Mouse (Mus musculus) liver, adult (tissue): ENCODE results near the gene Ccdc115.

Experiments
- GATA4 ChIP-seq: IDR thresholded peaks from 2 replicates; pipeline ENCODE4 v1.6.1; 2014; ENCODE audit warnings: mild to moderate bottlenecking, low read length; ENCODE audit not compliant: insufficient replicate concordance

The Ccdc115 gene

DNA sequence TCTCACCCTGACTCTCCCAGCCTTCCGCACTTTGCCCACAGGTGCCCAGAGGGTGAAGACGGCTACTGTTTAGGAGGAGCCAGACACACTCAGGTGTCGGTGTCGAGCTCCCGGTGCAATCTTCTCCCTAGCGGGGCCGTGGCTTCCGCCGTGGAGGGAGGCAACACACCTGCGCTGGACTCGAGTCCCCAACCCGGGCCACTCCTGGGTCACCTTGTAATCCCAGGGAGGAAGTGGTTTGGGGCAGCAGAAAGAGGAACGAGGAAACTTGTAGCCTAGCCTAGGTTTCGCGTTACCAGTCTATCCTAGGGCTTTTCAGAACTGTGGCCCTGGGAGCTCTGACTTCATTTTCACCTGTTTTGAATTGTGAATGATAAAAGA, 20.6 kb upstream of the Ccdc115 start:
- no peak for TF ChIP-seq GATA4

- no peak for TF ChIP-seq GATA4
Observed at GRCm38 (mm10) chr1:34459284-34460060, 20.0 kb upstream of the Ccdc115 start, which contains the start of gene Ptpn18. TSS of gene Ptpn18 (plus strand) at chr1:34459762.

DNA sequence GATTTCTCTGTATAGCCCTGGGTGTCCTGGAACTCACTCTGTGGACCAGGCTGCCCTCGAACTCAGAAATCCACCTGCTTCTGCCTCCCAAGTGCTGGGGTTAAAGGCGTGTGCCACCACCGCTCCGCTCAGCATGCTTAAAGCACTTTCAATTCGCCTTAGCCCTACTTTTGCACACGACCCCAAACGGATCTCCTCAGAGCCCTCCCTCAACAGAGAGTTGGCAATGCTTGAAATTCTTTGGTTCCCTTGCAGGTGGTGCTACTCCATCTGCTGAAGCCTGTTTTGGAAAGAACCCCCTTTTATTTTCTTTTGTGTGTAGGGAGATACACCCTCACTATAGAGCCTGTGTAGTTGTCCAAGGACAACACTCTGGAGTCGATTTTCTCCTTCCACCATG, 19.0 kb upstream of the Ccdc115 start:
- no peak for TF ChIP-seq GATA4

- no peak for TF ChIP-seq GATA4
Observed at GRCm38 (mm10) chr1:34443124-34443523, 3.7 kb upstream of the Ccdc115 start.

GRCm38 (mm10) chr1:34439961-34440630, 624 bp upstream of the Ccdc115 start:
- no peak for TF ChIP-seq GATA4

- no peak for TF ChIP-seq GATA4
Observed at GRCm38 (mm10) chr1:34438381-34439051, 956 bp downstream of the Ccdc115 start.

GRCm38 (mm10) chr1:34436374-34436773, 3.1 kb downstream of the Ccdc115 start:
- no peak for TF ChIP-seq GATA4

GRCm38 (mm10) chr1:34435371-34436120, 3.9 kb downstream of the Ccdc115 start:
- no peak for TF ChIP-seq GATA4

DNA sequence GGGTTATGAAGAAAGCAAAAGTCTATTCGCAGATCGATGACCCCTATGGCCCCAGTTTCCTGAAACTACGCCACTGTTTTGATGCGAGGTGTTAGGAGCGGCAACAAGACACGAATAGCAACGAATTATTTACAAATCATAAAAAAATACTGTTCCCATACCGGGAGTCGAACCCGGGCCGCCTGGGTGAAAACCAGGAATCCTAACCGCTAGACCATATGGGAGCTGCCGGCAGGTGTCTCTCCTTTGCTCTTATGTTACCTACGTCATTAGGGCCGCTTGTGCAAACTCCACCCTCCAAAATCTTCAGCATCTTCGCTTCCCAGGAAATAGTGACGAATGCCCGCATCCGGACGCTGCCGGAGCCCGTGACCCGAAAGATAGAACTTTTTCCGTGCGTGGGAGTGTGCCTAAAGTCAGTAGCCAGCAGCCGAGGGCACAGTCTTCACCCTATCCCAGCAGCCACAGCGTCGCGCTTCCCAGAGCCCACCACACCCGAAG, 4.8 kb downstream of the Ccdc115 start:
- TF ChIP-seq GATA4 = peak; percentile 69; the same call in 1 of the 2 replicates

GRCm38 (mm10) chr1:34433891-34434521, 5.5 kb downstream of the Ccdc115 start:
- TF ChIP-seq GATA4 = no peak

DNA sequence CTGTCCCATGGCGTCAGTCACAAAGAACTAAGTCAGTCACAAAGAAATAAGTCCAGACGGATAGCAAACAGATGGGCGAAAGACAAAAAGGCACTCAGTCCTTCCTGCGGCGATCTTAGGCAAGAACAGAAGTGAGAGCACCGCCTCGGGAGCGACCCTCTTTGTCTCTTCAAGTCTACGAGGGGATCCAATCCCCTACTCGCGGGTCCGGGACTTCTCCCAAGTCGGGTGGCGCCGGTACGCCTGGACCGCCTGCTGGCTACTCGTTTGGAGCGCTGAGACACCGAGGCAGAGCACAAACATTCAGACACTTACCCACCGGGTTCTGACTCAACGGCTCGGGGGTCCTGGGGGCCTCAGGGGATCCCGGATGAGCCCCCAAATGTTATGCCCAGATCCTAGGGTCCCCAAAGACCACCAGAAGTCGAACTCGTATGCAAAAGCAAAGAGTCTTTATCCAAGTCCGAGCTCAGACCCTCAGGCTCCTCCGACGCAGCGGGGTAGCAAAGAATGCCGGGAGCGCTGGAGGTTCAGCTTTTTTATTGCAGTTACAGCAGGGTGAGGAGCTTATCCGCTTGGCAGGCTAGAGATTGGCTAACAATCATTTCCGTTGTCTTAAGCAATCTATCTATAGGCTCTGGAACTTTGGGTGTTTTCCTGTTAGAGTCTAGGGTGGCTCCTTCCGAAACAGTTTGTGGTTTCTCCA, 6.5 kb downstream of the Ccdc115 start:
- no peak for TF ChIP-seq GATA4

GRCm38 (mm10) chr1:34432411-34432775, 7.1 kb downstream of the Ccdc115 start:
- no peak for TF ChIP-seq GATA4

DNA sequence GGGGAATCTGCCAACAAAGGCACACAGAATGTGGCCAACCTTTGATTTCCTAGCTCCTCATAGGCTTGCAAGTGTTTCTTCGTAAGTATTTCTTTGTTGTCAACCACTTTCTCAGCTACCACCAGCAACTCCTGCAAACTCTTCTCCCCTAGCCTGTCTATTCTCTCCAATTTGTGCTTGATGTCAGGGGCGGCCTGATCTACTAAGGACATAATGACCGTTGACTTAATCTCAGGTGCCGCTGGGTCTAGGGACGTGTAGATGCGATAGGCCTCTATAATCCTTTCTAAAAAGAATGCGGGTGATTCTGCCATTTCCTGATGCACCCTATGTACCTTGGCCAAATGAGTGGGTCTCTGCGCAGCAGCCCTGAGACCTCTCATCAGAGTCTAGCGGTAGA, 8.0 kb downstream of the Ccdc115 start:
- no peak for TF ChIP-seq GATA4

- no peak for TF ChIP-seq GATA4
Observed at GRCm38 (mm10) chr1:34430981-34431380, 8.5 kb downstream of the Ccdc115 start.

- no peak for TF ChIP-seq GATA4
Observed at GRCm38 (mm10) chr1:34429281-34429680, 10.2 kb downstream of the Ccdc115 start.

- TF ChIP-seq GATA4 = no peak
Observed at GRCm38 (mm10) chr1:34428466-34428865, 11.0 kb downstream of the Ccdc115 start.
